Mouse (Mus musculus) testis, adult 2 months (tissue): ENCODE measurements around the gene Spata21. TPM values are rescaled to one million over a fixed set of nuclear protein-coding genes. Genes with fewer than 3 reads are reported as not detected.
"Not testable (repeated sequence)": the region's sequence is repeated elsewhere in the genome, so short reads cannot be mapped to it uniquely, and the experiment has no call there.

Source experiments
- H3K27ac ChIP-seq: fragments of 200-500 bp; 2 replicates; pipeline ENCODE4 v1.5.1; 2012; ENCODE audit warnings: low read depth, low read length; ENCODE audit not compliant: control insufficient read depth, insufficient read depth
- H3K27me3 ChIP-seq: fragments of 200-500 bp; 2 replicates; pipeline ENCODE4 v1.6.1; 2012; ENCODE audit warnings: mild to moderate bottlenecking, low read length, moderate library complexity; ENCODE audit not compliant: control insufficient read depth, insufficient read depth
- H3K36me3 ChIP-seq: fragments of 200-500 bp; 2 replicates; pipeline ENCODE4 v1.6.1; 2012; ENCODE audit warnings: mild to moderate bottlenecking, low read length; ENCODE audit not compliant: control insufficient read depth, insufficient read depth
- H3K4me1 ChIP-seq: fragments of 200-500 bp; 2 replicates; pipeline ENCODE4 v1.6.1; 2012; ENCODE audit warnings: low read length; ENCODE audit not compliant: control insufficient read depth, insufficient read depth
- H3K4me3 ChIP-seq: fragments of 200-500 bp; 2 replicates; pipeline ENCODE4 v1.5.1; 2012; ENCODE audit warnings: low read depth, mild to moderate bottlenecking, low read length, moderate library complexity, mixed read lengths; ENCODE audit not compliant: control insufficient read depth
- CTCF ChIP-seq: fragments of 200-500 bp; IDR thresholded peaks from 2 replicates; pipeline ENCODE4 v1.5.1; 2012; ENCODE audit warnings: low read depth, mild to moderate bottlenecking, inconsistent platforms, low read length, moderate library complexity; ENCODE audit not compliant: control insufficient read depth, insufficient read depth, insufficient replicate concordance
- POLR2A ChIP-seq: fragments of 200-500 bp; IDR thresholded peaks from 2 replicates; pipeline ENCODE4 v1.6.1; 2012; ENCODE audit warnings: low read depth, mild to moderate bottlenecking, inconsistent platforms, low read length, moderate library complexity; ENCODE audit not compliant: control insufficient read depth
- polyA plus RNA-seq: library from polyadenylated mRNA; depleted of rRNA; stranded (reverse); fragments of >200 nt; gene quantifications from 2 replicates; pipeline ENCODE4 v1.2.3, GENCODE M21; 2012

Gene Spata21
- polyA plus RNA-seq, 1 experiment, result 518 TPM

DNA sequence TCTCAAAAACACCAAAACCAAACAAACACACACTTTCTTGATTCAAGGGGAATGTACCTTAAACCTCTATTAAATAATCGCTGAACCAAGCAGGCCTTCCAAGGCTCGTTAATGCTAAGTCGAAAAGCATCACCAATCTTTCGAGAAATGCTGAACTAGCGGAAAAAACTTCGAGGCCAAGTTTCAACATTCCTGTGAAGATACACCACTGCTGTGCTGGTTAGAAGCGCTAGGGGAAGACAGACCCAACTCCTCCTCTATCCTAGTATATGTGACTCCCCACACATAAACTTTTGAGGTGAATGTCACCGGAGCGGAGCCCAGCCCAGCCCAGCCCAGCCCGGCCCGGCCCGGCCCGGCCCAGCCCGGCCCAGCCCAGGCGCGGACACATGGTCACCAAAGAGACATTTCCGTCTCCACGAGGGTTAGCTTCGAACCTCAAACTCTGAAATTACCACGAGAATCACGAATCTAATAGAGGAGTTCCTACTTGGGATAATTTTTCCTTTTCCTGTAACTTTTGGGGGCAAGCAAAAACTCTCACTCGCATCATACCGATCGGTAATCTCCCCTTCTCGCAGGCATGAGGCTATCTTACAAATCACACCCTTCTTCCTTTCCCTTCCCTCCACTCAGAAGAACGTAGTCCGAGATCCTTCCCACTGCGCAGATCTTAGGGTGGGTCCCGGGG, 50.4 kb downstream of the Spata21 start:
- peak overlapping the region; percentile 91 for H3K4me3 ChIP-seq
- peak overlapping the region; percentile 91 for H3K27ac ChIP-seq
- no peak for TF ChIP-seq POLR2A
- no peak for TF ChIP-seq CTCF
- peaks cover 4% of the 10 kb centered on the region; the same call in 1 of the 2 replicates for H3K4me1 ChIP-seq
- H3K36me3 ChIP-seq, result no peaks in the 10 kb centered on the region
- H3K27me3 ChIP-seq, result no peaks in the 10 kb centered on the region

DNA sequence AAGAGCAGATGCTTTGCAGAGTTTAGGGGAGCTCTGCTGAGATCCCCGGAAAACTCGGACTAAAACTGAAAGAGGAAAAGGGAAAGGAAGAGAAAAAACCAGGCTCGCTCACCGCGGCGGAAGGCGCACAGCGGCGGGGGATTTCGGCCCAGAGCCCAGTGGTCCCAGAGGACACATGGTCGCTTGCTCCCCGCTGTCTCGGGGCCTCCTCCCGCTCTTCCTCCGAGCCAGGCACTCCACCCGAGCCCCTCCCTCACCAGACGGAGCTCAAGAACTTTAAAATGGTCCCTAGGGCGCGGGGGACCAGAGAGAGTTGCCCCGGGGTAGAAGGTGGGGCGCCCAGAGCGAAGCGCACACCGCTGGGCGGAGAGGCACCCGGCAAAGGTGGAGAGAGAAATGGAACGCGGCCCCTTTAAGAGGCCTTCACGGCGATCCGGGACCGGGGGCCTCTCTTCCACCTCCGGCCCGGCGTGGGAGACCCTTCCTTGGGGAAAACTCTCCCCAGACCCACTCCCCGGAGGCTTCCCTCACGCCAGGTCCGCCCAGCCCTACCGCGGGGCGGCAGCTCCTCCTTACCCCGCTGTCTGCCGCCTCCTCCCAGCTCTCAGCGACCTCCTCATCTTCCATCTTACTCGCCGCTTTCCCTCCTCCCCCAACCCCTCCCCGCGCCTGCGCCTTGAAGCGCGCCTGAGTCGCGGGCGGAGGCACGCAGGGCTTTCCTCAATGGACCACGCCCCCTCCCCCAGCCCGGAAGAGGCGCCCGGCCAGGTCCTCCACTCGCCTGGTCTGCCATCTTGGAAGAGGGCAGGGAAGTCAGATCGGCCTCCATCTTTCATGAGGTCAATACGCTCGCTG, 51.2 kb downstream of the Spata21 start, which contains the start of gene Szrd1:
Gene Szrd1 (minus strand): TSS at position 660 of the 855 bp plus-strand sequence.
- peak within 1 kb of the TSS; percentile 91 for H3K27ac ChIP-seq
- TF ChIP-seq POLR2A (peak; percentile 96), CTCF (no peak)
- no peaks in the 10 kb centered on the region for H3K27me3 ChIP-seq
- H3K36me3 ChIP-seq, result no peaks in the 10 kb centered on the region; the same call in 1 of the 2 replicates
- peaks cover 4% of the 10 kb centered on the region; the same call in 1 of the 2 replicates for H3K4me1 ChIP-seq
- peak within 1 kb of the TSS; percentile 91 for H3K4me3 ChIP-seq

DNA sequence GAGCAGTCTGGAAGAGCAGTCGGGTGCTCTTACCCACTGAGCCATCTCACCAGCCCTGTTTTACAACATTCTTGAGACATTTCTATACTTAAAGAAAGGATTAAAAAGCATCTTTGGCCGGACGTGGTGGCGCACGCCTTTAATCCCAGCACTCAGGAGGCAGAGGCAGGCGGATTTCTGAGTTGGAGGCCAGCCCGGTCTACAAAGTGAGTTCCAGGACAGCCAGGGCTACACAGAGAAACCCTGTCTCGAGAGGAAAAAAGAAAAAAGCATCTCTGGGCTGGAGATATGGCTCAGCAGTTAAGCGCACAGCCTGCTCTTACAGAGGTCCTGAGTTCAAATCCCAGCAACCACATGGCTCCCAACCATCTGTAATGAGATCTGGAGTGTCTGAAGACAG, 52.2 kb downstream of the Spata21 start:
- not testable (repeated sequence) for H3K4me1 ChIP-seq, H3K27me3 ChIP-seq, H3K4me3 ChIP-seq, H3K36me3 ChIP-seq, H3K27ac ChIP-seq

DNA sequence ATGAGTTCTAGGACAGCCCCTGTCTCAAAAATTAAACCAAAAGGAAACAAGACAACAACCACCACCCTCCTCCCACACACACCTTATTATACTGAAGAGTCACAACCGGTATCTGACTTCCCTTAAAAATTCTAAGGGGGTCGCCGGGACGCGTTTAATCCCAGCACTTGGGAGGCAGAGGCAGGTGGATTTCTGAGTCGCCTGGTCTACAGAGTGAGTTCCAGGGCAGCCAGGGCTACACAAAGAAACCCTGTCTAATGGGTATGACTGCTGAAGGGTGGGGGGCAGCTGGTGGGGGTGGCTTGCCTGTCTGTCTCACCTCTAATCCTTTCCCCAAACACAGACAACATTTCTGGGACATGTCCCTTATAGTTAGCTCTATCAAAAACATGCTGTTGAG, 52.8 kb downstream of the Spata21 start:
- H3K27ac ChIP-seq, result no peak overlapping the region
- no peaks in the 10 kb centered on the region for H3K27me3 ChIP-seq
- no peak overlapping the region for H3K4me3 ChIP-seq
- TF ChIP-seq POLR2A (no peak), CTCF (no peak)
- H3K4me1 ChIP-seq, result peaks cover 4% of the 10 kb centered on the region; the same call in 1 of the 2 replicates
- H3K36me3 ChIP-seq, result no peaks in the 10 kb centered on the region; the same call in 1 of the 2 replicates

DNA sequence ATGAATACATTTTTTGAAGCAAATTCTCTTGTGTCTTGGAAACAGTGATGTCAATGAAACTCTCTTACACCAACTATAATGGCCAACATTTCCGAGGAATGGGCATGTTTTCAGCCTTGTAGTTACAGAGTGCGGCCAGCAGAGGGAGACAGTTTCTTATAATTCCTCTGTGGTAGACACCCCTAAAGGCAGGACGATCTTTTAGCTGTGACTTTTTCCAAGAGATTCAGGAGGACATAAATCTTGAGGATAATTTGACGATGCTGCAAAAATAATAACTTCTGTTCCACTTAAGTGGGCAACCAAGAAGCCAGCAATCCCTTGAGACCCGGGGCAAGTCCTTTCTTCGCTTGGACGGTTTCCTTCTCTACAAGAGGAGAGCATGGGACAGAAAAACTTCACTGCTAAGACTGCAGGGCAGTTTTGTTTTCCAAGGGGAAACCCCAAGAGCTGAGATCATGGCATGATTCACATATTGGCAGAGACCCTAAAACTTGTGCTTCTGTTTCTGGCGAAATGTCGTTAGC, 54.2 kb downstream of the Spata21 start:
- Histone ChIP-seq H3K27ac (no peak overlapping the region), H3K4me1 (peaks cover 6% of the 10 kb centered on the region), H3K4me3 (no peak overlapping the region), H3K36me3 (no peaks in the 10 kb centered on the region; the same call in 1 of the 2 replicates), H3K27me3 (no peaks in the 10 kb centered on the region)
- TF ChIP-seq POLR2A (no peak), CTCF (peak; percentile 28; the same call in 1 of the 2 replicates)

DNA sequence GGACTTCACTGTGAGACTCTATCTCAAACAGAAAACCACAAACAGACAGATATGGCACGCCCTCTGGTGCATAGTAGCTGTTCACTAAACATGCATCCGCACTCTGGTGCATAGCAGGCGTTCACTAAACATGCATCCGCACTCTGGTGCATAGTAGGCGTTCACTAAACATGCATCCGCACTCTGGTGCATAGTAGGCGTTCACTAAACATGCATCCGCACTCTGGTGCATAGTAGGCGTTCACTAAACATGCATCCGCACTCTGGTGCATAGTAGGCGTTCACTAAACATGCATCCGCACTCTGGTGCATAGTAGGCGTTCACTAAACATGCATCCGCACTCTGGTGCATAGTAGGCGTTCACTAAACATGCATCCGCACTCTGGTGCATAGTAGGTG, 57.0 kb downstream of the Spata21 start:
- H3K27me3 ChIP-seq, H3K27ac ChIP-seq, H3K36me3 ChIP-seq, H3K4me3 ChIP-seq, H3K4me1 ChIP-seq: not testable (repeated sequence)

DNA sequence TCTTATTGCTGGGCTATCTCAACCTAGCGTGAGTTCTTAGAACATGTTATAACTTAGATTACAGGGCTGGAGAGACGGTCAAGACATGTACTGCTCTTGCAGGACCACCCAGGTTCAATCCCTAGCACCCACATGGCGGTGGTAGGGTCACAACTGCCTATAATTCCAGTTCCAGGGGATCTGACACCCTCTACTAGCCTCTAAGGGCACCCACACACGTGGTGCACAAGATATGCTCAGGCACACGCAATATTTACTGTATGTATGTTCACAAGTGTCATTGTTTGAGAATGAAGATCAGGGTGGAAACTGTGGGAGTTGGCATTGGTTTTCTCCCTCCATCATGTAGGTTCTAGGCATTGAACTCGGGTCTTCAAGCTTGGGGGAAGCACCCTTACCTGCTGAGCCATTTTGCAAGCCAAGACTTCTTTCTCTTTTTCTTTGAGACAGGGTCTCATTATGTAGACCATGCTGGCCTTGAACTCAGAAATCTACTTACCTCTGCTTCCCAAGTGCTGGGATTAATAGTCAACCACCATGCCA, 58.4 kb downstream of the Spata21 start:
- peak overlapping the region; percentile 41; the same call in 1 of the 2 replicates for H3K4me3 ChIP-seq
- H3K36me3 ChIP-seq, result no peaks in the 10 kb centered on the region; the same call in 1 of the 2 replicates
- H3K27me3 ChIP-seq, result no peaks in the 10 kb centered on the region
- TF ChIP-seq POLR2A (no peak), CTCF (no peak)
- peaks cover 5% of the 10 kb centered on the region for H3K4me1 ChIP-seq
- no peak overlapping the region for H3K27ac ChIP-seq
